Mouse (Mus musculus) macrophage (primary cell): ENCODE measurements at regions not wholly inside any gene's neighbourhood (a gene's known extent, or its start where the extent isn't known, plus 50 kb on each side); places are given as distances from the start of the nearest gene placed in this dataset.

Experiments
- H3K27ac ChIP-seq: fragments of 350-480 bp; formaldehyde crosslinking; 2 replicates; pipeline ENCODE4 v1.9.0; 2021
- H3K36me3 ChIP-seq: fragments of 350-480 bp; formaldehyde crosslinking; 2 replicates; pipeline ENCODE4 v1.9.0; 2021; ENCODE audit errors: inconsistent target
- H3K4me3 ChIP-seq: fragments of 350-480 bp; formaldehyde crosslinking; 2 replicates; pipeline ENCODE4 v1.9.0; 2021; ENCODE audit errors: inconsistent target
- H3K79me2 ChIP-seq: fragments of 350-480 bp; formaldehyde crosslinking; 2 replicates; pipeline ENCODE4 v1.9.0; 2021; ENCODE audit errors: inconsistent target
- WGBS: methylation state at CpG from one replicate; pipeline ENCODE4 v1.1.7; 2026; ENCODE audit warnings: inconsistent platforms; ENCODE audit not compliant: missing documents; 5-methylcytosine and 5-hydroxymethylcytosine counted together

- no peak overlapping the region for H3K4me3 ChIP-seq
- no peaks in the 10 kb centered on the region for H3K36me3 ChIP-seq
- H3K79me2 ChIP-seq: no peaks in the 10 kb centered on the region
- no peak overlapping the region for H3K27ac ChIP-seq
- WGBS: 92% methylated on average over 3 of the region's 3 CpGs
Observed at GRCm38 (mm10) chr13:112081935-112082334, 206.3 kb upstream of the Ankrd55 start.

GRCm38 (mm10) chr13:112084484-112085278, 203.6 kb upstream of the Ankrd55 start:
- Histone ChIP-seq H3K36me3 (no peaks in the 10 kb centered on the region), H3K79me2 (no peaks in the 10 kb centered on the region), H3K27ac (0 out of 2 replicates have a peak overlapping the region, but pooled peaks have one; percentile 7), H3K4me3 (no peak overlapping the region)
- WGBS: 32% methylated on average over 15 of the region's 15 CpGs

GRCm38 (mm10) chr13:112088312-112088771, 199.9 kb upstream of the Ankrd55 start:
- Histone ChIP-seq H3K27ac (no peak overlapping the region), H3K4me3 (no peak overlapping the region), H3K79me2 (no peaks in the 10 kb centered on the region), H3K36me3 (no peaks in the 10 kb centered on the region)
- WGBS: 69% methylated on average over 4 of the region's 5 CpGs

- H3K27ac ChIP-seq: no peak overlapping the region
- H3K79me2 ChIP-seq: no peaks in the 10 kb centered on the region
- H3K36me3 ChIP-seq: no peaks in the 10 kb centered on the region
- 87% methylated on average over 8 of the region's 8 CpGs for WGBS
- no peak overlapping the region for H3K4me3 ChIP-seq
Observed at GRCm38 (mm10) chr13:112090737-112091136, 197.5 kb upstream of the Ankrd55 start.

- Histone ChIP-seq H3K27ac (no peak overlapping the region), H3K4me3 (no peak overlapping the region), H3K36me3 (no peaks in the 10 kb centered on the region), H3K79me2 (no peaks in the 10 kb centered on the region)
- 95% methylated on average over 10 of the region's 10 CpGs for WGBS
Observed at GRCm38 (mm10) chr13:112095595-112096139, 192.6 kb upstream of the Ankrd55 start.

GRCm38 (mm10) chr13:112099953-112100591, 188.2 kb upstream of the Ankrd55 start:
- Histone ChIP-seq H3K79me2 (no peaks in the 10 kb centered on the region), H3K4me3 (no peak overlapping the region), H3K27ac (no peak overlapping the region), H3K36me3 (no peaks in the 10 kb centered on the region)
- WGBS: 75% methylated on average over 7 of the region's 7 CpGs

GRCm38 (mm10) chr13:112100592-112101420, 187.4 kb upstream of the Ankrd55 start:
- peak overlapping the region; percentile 27 for H3K4me3 ChIP-seq
- H3K27ac ChIP-seq: no peak overlapping the region
- 16% methylated on average over 31 of the region's 31 CpGs for WGBS
- no peaks in the 10 kb centered on the region for H3K36me3 ChIP-seq
- no peaks in the 10 kb centered on the region for H3K79me2 ChIP-seq

- Histone ChIP-seq H3K79me2 (no peaks in the 10 kb centered on the region), H3K27ac (no peak overlapping the region), H3K36me3 (no peaks in the 10 kb centered on the region), H3K4me3 (no peak overlapping the region; the same call in 1 of the 2 replicates)
- 92% methylated on average over 5 of the region's 5 CpGs for WGBS
Observed at GRCm38 (mm10) chr13:112101421-112101756, 186.9 kb upstream of the Ankrd55 start.

GRCm38 (mm10) chr13:112105953-112106352, 182.3 kb upstream of the Ankrd55 start:
- Histone ChIP-seq H3K79me2 (no peaks in the 10 kb centered on the region), H3K4me3 (no peak overlapping the region), H3K27ac (no peak overlapping the region), H3K36me3 (no peaks in the 10 kb centered on the region)
- WGBS: 95% methylated on average over 3 of the region's 3 CpGs

GRCm38 (mm10) chr13:112114741-112115201, 173.5 kb upstream of the Ankrd55 start:
- H3K27ac ChIP-seq: no peak overlapping the region
- H3K36me3 ChIP-seq: no peaks in the 10 kb centered on the region
- H3K4me3 ChIP-seq: no peak overlapping the region
- no peaks in the 10 kb centered on the region for H3K79me2 ChIP-seq
- WGBS: 75% methylated on average over 7 of the region's 7 CpGs

GRCm38 (mm10) chr13:112116101-112116726, 172.0 kb upstream of the Ankrd55 start:
- WGBS: 21% methylated on average over 9 of the region's 9 CpGs
- H3K4me3 ChIP-seq: no peak overlapping the region

GRCm38 (mm10) chr13:112118564-112118963, 169.7 kb upstream of the Ankrd55 start:
- Histone ChIP-seq H3K79me2 (no peaks in the 10 kb centered on the region), H3K4me3 (no peak overlapping the region), H3K27ac (no peak overlapping the region), H3K36me3 (no peaks in the 10 kb centered on the region)
- WGBS: 93% methylated on average over 3 of the region's 3 CpGs

More at GRCm38 (mm10) chr13:112116101-112116726, 172.0 kb upstream of the Ankrd55 start:
- Histone ChIP-seq H3K36me3 (no peaks in the 10 kb centered on the region), H3K79me2 (no peaks in the 10 kb centered on the region), H3K27ac (0 out of 2 replicates have a peak overlapping the region, but pooled peaks have one; percentile 7)

GRCm38 (mm10) chr13:112119611-112120041, 168.6 kb upstream of the Ankrd55 start:
- 77% methylated on average over 11 of the region's 11 CpGs for WGBS
- H3K79me2 ChIP-seq: no peaks in the 10 kb centered on the region
- H3K4me3 ChIP-seq: no peak overlapping the region
- no peaks in the 10 kb centered on the region for H3K36me3 ChIP-seq
- H3K27ac ChIP-seq: no peak overlapping the region

- Histone ChIP-seq H3K4me3 (no peak overlapping the region), H3K36me3 (no peaks in the 10 kb centered on the region), H3K79me2 (no peaks in the 10 kb centered on the region), H3K27ac (no peak overlapping the region)
- WGBS: 90% methylated on average over 4 of the region's 4 CpGs
Observed at GRCm38 (mm10) chr13:112120346-112120745, 167.9 kb upstream of the Ankrd55 start.
